In the genomic region with DNA sequence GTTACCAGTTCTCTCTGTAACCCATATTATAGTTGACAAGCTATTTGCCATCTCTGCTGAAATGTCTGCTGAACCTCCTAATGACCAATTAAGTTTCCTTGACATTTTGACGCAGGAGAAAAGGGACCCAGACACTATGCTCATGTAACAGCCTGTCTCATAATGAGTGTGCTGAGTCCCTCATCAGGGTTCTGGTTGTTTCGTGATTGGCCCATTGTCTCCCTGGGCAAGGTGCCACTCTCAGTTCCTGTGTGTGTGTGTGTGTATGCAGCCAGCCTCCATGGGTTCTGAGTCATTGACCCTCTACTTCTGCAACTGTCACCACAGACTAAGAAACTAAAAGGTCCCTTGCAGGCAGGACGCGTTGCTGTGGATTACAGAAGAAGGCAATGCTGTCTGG, we compare ENCODE assay signal across 9 mouse cellular contexts.
DNase-seq lines count a peak whose midpoint lies in the region; ATAC-seq and TF ChIP-seq lines count a peak whose summit lies in the region.
"Had no signal": no experiment of that assay in that cellular context is flagged by ENCODE, and none has a peak within 500 bp of the region (broad histone marks: within the 10 kb centered on the region; RNA-seq: fewer than 3 reads in every experiment).

No protein-coding gene starts in this region.

- H3K27me3 ChIP-seq in liver, adult 2 months (ENCODE audit: control insufficient read depth, insufficient read depth, low read length): no peaks in the 10 kb centered on the region
- no peaks in the 10 kb centered on the region for H3K27me3 ChIP-seq in liver, embryonic 11.5 days (replicated peaks; ENCODE audit: control insufficient read depth, insufficient read depth, low read length)
- H3K27me3 ChIP-seq: lung, embryonic 15.5 days had no signal

- H3K9me3 ChIP-seq in liver, embryonic 11.5 days (ENCODE audit: control insufficient read depth, low read length): no peaks in the 10 kb centered on the region
- H3K9me3 ChIP-seq: lung, embryonic 15.5 days had no signal

- no peak overlapping the region for H3K4me3 ChIP-seq in liver, adult 2 months (ENCODE audit: insufficient read depth, low read depth, low read length)
- H3K4me3 ChIP-seq in liver, embryonic 11.5 days (ENCODE audit: low read depth, low read length): no peak overlapping the region
- H3K4me3 ChIP-seq: lung, embryonic 15.5 days had no signal

- H3K36me3 ChIP-seq in liver, adult 2 months (ENCODE audit: control insufficient read depth, insufficient read depth, low read length): no peaks in the 10 kb centered on the region
- no peaks in the 10 kb centered on the region for H3K36me3 ChIP-seq in liver, embryonic 11.5 days (ENCODE audit: control insufficient read depth, insufficient read depth, low read length)
- H3K36me3 ChIP-seq: lung, embryonic 15.5 days had no signal

- peak; percentile 37 for DNase-seq in liver, adult 2 months (ENCODE audit: extremely low read depth, low read depth, low spot score)
- no peak for DNase-seq in liver, embryonic 11.5 days (ENCODE audit: low spot score)
- DNase-seq in Muller cell, postnatal 12 days (ENCODE audit: inconsistent ontology term): peak; percentile 89
- peak; percentile 68 for DNase-seq in cerebellum, adult 9-10 months
- DNase-seq in left cerebral cortex, adult 11 months (ENCODE audit: low spot score): no peak
- no peak for DNase-seq in urinary bladder, postnatal 25 days (ENCODE audit: low spot score)
- DNase-seq: kidney, postnatal 4 days had no signal

- H3K27ac ChIP-seq in liver, adult 2 months (replicated peaks; ENCODE audit: insufficient read depth, low read depth, low read length): no peak overlapping the region
- H3K27ac ChIP-seq in liver, embryonic 11.5 days (ENCODE audit: low read depth, low read length): no peak overlapping the region
- H3K27ac ChIP-seq: lung, embryonic 15.5 days had no signal

- TF ChIP-seq CTCF in liver, adult 2 months (IDR thresholded peaks at IDR 0.05; ENCODE audit: low read depth, low read length): no peak

- no peak for ATAC-seq in liver, embryonic 11.5 days (replicated peaks; ENCODE audit: low FRiP score)
- ATAC-seq in neutrophil, adult 5-6 weeks (ENCODE audit: extremely low read depth, insufficient number of reproducible peaks, low FRiP score, poor library complexity, severe bottlenecking): peak; percentile 80; the same call in 1 of the 2 replicates

- no peak overlapping the region for H3K4me2 ChIP-seq in liver, embryonic 11.5 days
- H3K4me2 ChIP-seq: lung, embryonic 15.5 days had no signal

- 78% methylated on average over 4 of the region's 4 CpGs for WGBS in liver, adult 2 months
- 72% methylated on average over 4 of the region's 4 CpGs for WGBS in liver, embryonic 11.5 days

- H3K9ac ChIP-seq in liver, adult 2 months (ENCODE audit: low read depth, low read length): no peak overlapping the region
- H3K9ac ChIP-seq in liver, embryonic 11.5 days (ENCODE audit: low read depth, low read length): no peak overlapping the region
- H3K9ac ChIP-seq: lung, embryonic 15.5 days had no signal

- TF ChIP-seq POLR2A in liver, adult 2 months (IDR thresholded peaks at IDR 0.05; ENCODE audit: extremely low read depth, insufficient read depth, low read length): no peak

- H3K79me2 ChIP-seq in liver, adult 2 months (ENCODE audit: control insufficient read depth, insufficient read depth, low read length): no peaks in the 10 kb centered on the region

- H3K4me1 ChIP-seq in liver, adult 2 months (ENCODE audit: control insufficient read depth, insufficient read depth, low read length): no peaks in the 10 kb centered on the region
- no peaks in the 10 kb centered on the region for H3K4me1 ChIP-seq in liver, embryonic 11.5 days (replicated peaks; ENCODE audit: control insufficient read depth, insufficient read depth, low read length)
- H3K4me1 ChIP-seq: lung, embryonic 15.5 days had no signal

Comparison
In these comparisons a context has a peak if more than half of its experiments do, and no peak if none do; other contexts are left out.
1. DNase-seq: peak in liver, adult 2 months (single experiment), Muller cell, postnatal 12 days (single experiment) and cerebellum, adult 9-10 months (single experiment); none in liver, embryonic 11.5 days (single experiment), left cerebral cortex, adult 11 months (single experiment) and urinary bladder, postnatal 25 days (single experiment).